Mouse (Mus musculus) heart, embryonic 12.5 days (tissue): ENCODE data around the gene Adam8. TPM values are rescaled to one million over a fixed set of nuclear protein-coding genes. Genes with fewer than 3 reads are reported as not detected.
A peak's percentile ranks its signal among the peaks of the same experiment; 100 is the strongest.

Experiments
- ATAC-seq: fragments of 200-750 bp; cut with Nextera tagmentation; 2 replicates; pipeline ENCODE4 v1.8.0; 2017; ENCODE audit warnings: moderate TSS enrichment, moderate library complexity; ENCODE audit not compliant: insufficient number of reproducible peaks, low FRiP score
- H3K27ac ChIP-seq: fragments of 300-500 bp; sonication (generic); 2 replicates; pipeline ENCODE4 v1.5.1; 2016; ENCODE audit warnings: mild to moderate bottlenecking, moderate library complexity; ENCODE audit not compliant: poor library complexity, severe bottlenecking
- H3K27me3 ChIP-seq: fragments of 300-500 bp; sonication (generic); replicated peaks from 2 replicates; pipeline ENCODE4 v1.6.1; 2016; ENCODE audit warnings: mild to moderate bottlenecking, moderate library complexity
- H3K36me3 ChIP-seq: fragments of 300-500 bp; sonication (generic); 2 replicates; pipeline ENCODE4 v1.6.1; 2016; ENCODE audit warnings: mild to moderate bottlenecking, moderate library complexity
- H3K4me1 ChIP-seq: fragments of 300-500 bp; sonication (generic); replicated peaks from 2 replicates; pipeline ENCODE4 v1.6.1; 2016; ENCODE audit warnings: mild to moderate bottlenecking
- H3K4me2 ChIP-seq: fragments of 300-500 bp; sonication (generic); 2 replicates; pipeline ENCODE4 v1.6.1; 2016; ENCODE audit warnings: mild to moderate bottlenecking, moderate library complexity
- H3K4me3 ChIP-seq: fragments of 300-500 bp; sonication (generic); 2 replicates; pipeline ENCODE4 v1.5.1; 2016; ENCODE audit warnings: mild to moderate bottlenecking
- H3K9ac ChIP-seq: fragments of 300-500 bp; sonication (generic); 2 replicates; pipeline ENCODE4 v1.6.1; 2016; ENCODE audit warnings: mild to moderate bottlenecking, moderate library complexity
- H3K9me3 ChIP-seq: fragments of 300-500 bp; sonication (generic); replicated peaks from 2 replicates; pipeline ENCODE4 v1.6.1; 2016; ENCODE audit warnings: mild to moderate bottlenecking, moderate library complexity
- WGBS: fragments of 180-500 bp; shearing (Covaris S2); methylation state at CpG from one replicate; pipeline ENCODE4 v1.1.7; 2016; 5-methylcytosine and 5-hydroxymethylcytosine counted together
- microRNA counts: library from miRNA; unstranded; fragments of <30 nt; microRNA quantifications from one replicate; lab custom pipeline; 2017
- microRNA-seq: library from miRNA; unstranded; fragments of <30 nt; microRNA quantifications from one replicate; pipeline ENCODE4, GENCODE M21; 2017
- polyA plus RNA-seq: library from polyadenylated mRNA; unstranded; fragments of >200 nt; fragmentation: Nextera tagmentation; extraction: Ambion mirVana; gene quantifications from 2 replicates; pipeline ENCODE4 v1.2.1, GENCODE M21; 2016

Gene Adam8
- polyA plus RNA-seq, 1 experiment from 2014 or later, result 0.61 TPM

DNA sequence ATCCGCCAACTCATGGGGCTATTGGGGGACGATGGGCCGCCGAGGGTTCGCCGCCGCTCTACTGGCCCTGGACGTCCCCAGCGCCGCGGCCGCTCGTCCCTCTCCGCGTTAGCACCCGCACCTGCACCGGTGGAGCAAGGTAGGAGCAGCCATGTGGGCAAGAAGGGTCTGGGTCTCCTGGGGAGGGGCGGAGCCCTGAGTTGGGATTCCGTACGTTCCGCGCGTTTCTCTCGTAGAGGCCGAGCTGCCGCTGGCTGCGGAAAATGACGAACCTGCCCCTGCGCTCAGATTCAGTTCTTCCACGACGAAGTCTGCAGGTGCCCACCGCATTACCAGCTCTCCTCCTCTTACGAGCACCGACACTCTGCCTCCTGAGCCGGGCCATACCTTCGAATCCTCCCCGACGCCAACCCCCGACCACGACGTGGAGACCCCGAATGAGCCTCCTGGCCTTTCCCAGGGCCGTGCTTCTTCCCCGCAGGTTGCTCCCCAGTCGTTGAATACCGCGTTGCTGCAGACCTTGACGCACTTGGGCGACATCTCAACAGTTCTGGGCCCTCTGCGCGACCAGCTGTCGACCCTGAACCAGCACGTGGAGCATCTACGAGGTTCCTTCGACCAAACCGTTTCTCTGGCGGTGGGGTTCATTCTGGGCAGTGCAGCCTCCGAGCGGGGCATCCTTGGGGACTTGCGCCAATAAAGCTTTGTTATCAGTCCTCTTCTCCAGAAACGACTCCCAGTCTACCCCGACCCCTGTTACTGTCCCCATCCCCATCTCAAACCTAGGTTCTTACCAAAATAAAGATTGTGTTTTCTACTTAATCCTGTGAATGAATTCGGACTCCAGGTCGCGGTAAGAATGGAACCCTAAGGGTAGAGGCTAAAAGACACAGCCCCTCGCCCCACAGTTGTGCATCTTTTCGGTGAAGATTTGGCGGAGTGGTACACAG, 47.8 kb downstream of the Adam8 start:
- 2% methylated on average over 68 of the region's 68 CpGs for WGBS
- peak overlapping the region; percentile 41 for H3K4me3 ChIP-seq
- H3K9me3 ChIP-seq, result no peaks in the 10 kb centered on the region
- no peak overlapping the region for H3K27ac ChIP-seq
- peak overlapping the region; percentile 65 for H3K4me2 ChIP-seq
- peaks cover 13% of the 10 kb centered on the region for H3K4me1 ChIP-seq
- no peaks in the 10 kb centered on the region for H3K36me3 ChIP-seq
- H3K9ac ChIP-seq, result peak overlapping the region; percentile 30; the same call in 1 of the 2 replicates
- H3K27me3 ChIP-seq, result peaks cover 94% of the 10 kb centered on the region
- ATAC-seq, result no peak

DNA sequence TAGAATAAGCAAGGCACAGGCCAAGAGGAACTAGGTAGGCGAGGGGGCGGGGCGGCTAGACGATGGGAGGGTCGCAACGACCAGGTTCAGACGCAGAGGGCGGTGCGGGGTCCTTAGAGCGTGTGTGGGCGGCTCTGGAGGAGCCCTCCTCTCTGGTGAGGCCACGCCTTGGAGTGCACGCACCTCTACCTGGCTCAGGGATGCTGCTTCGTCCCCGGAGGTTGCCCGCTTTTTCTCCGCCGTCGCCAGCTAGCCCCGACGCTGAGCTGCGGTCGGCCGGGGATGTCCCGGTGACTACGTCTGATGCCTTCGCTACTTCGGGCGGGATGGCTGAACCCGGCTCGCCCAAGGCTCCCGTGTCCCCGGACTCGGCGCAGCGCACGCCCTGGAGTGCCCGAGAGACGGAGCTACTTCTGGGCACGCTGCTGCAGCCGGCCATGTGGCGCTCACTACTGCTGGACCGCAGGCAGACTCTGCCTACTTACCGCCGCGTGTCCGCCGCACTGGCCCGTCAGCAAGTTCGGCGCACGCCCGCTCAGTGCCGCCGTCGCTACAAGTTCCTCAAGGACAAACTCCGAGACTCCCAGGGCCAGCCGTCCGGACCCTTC, 48.6 kb downstream of the Adam8 start, which contains the start of gene Utf1:
Utf1 (plus strand) TSS at position 116 of the 608 bp plus-strand sequence.
- peak within 1 kb of the TSS; percentile 65 for H3K4me2 ChIP-seq
- no peak within 1 kb of the TSS for H3K27ac ChIP-seq
- H3K4me3 ChIP-seq, result peak within 1 kb of the TSS; percentile 41
- peaks cover 97% of the 10 kb centered on the region for H3K27me3 ChIP-seq
- peak within 1 kb of the TSS; percentile 30; the same call in 1 of the 2 replicates for H3K9ac ChIP-seq
- H3K36me3 ChIP-seq, result no peaks in the 10 kb centered on the region
- WGBS, result under 1% methylated on average over 59 of the region's 59 CpGs
- H3K9me3 ChIP-seq, result no peaks in the 10 kb centered on the region
- peak; percentile 51; the same call in 1 of the 2 replicates for ATAC-seq
- H3K4me1 ChIP-seq, result peaks cover 12% of the 10 kb centered on the region

DNA sequence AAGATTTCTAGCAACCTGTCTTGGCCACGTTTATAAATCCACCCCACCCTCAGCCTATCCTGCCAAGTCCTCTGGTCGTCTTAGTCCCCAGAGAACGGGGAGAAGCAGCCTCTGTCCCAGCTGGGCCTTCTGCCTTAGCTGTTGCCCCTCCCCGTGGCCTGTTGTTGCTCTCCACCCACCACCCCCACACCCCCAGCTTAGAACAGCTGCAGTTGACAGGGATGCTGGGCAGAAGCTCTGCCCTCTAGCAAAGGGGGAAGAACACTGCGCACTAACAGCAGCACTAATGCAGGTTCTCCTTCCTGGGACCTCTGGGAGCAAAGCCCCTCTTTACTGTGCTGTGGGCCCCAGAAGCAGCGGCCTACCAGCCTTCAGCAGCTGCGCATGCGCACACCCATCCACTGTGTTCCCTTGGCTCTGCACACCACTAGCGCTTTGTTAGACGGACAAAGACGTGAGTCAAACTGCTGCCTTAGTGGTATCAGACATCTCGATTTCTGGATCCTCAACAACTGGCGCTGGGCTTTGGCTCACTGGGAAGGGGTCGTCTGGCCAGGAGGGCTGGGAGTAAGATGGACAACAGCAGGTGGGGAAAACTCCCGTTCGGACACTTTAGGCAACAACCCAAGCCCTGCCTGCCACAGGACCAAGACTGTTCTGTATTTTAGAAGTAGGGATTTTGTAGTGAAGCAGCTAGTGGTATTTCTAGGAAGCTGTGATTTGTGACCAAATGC, 51.7 kb downstream of the Adam8 start:
- H3K36me3 ChIP-seq, result no peaks in the 10 kb centered on the region
- WGBS, result 56% methylated on average over 16 of the region's 16 CpGs
- ATAC-seq, result no peak
- H3K9me3 ChIP-seq, result no peaks in the 10 kb centered on the region
- no peak overlapping the region for H3K4me2 ChIP-seq
- H3K27ac ChIP-seq, result no peak overlapping the region
- no peak overlapping the region for H3K4me3 ChIP-seq
- H3K27me3 ChIP-seq, result peaks cover 89% of the 10 kb centered on the region
- H3K4me1 ChIP-seq, result peaks cover 12% of the 10 kb centered on the region
- no peak overlapping the region for H3K9ac ChIP-seq

DNA sequence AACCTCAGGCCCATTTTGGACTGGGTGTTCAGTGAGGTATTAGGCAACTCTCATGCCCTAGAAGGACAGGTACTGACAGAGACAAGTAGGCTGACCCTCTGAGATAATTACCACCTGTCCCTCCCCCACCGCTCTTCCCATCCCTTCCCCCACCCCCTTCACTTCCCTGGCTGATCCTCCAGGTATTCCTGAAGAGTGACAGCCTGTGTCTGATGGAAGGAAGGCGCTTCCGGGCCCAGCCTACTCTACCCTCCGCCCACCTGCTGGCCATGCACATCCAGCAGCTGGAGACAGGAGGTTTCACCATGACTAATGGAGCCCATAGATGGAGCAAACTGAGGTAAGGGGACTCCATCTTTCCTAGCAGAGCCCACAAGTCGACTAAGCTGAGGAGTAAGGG, 54.6 kb downstream of the Adam8 start:
- H3K4me3 ChIP-seq, result no peak overlapping the region
- H3K27me3 ChIP-seq, result peaks cover 68% of the 10 kb centered on the region
- 53% methylated on average over 5 of the region's 5 CpGs for WGBS
- H3K36me3 ChIP-seq, result no peaks in the 10 kb centered on the region
- H3K4me1 ChIP-seq, result no peaks in the 10 kb centered on the region
- no peak overlapping the region for H3K9ac ChIP-seq
- no peak for ATAC-seq
- no peak overlapping the region for H3K4me2 ChIP-seq
- no peaks in the 10 kb centered on the region for H3K9me3 ChIP-seq
- H3K27ac ChIP-seq, result no peak overlapping the region

DNA sequence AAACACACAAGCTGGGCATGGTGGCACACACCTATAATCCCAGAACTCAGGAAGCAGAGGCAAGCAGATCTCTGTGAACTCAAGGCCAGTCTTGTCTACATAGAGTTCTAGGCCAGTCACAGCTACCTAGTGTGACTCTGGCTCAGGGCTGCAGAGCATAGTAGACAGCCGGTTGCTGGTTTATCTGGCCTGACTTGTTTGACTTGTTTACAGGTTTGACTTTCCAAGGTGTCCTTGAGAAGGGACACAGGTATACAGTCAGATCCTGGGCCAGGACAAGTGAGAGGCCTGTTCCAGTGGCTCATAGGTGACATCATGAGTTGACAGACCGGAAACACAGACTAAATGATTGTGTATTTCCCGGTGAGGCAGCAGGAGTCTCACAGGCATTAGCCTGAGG, 55.2 kb downstream of the Adam8 start:
- Histone ChIP-seq H3K27me3 (peaks cover 68% of the 10 kb centered on the region), H3K4me1 (no peaks in the 10 kb centered on the region), H3K9me3 (no peaks in the 10 kb centered on the region), H3K36me3 (no peaks in the 10 kb centered on the region), H3K4me2 (no peak overlapping the region), H3K4me3 (no peak overlapping the region), H3K9ac (no peak overlapping the region), H3K27ac (no peak overlapping the region)
- WGBS, result 65% methylated on average over 3 of the region's 3 CpGs
- no peak for ATAC-seq

DNA sequence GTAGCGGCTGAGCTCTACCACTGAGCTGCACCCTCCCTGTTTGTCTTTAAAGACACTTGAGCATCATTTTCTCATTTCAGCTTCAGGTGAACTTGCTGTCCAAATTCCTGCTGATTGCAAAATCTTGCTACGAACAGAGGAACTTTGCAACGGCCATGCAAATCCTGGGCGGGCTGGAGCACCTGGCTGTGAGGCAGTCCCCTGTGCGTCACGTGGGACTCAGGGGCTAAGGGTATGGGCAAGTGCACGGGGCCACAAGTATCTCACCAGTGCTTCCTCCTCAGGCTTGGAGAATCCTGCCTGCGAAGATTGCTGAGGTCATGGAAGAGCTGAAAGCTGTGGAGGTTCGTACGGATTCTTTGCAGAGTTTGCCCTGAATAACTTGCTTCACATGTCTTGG, 55.7 kb downstream of the Adam8 start:
- peaks cover 68% of the 10 kb centered on the region for H3K27me3 ChIP-seq
- H3K4me3 ChIP-seq, result no peak overlapping the region
- no peak overlapping the region for H3K9ac ChIP-seq
- no peaks in the 10 kb centered on the region for H3K36me3 ChIP-seq
- H3K9me3 ChIP-seq, result no peaks in the 10 kb centered on the region
- H3K27ac ChIP-seq, result no peak overlapping the region
- H3K4me1 ChIP-seq, result no peaks in the 10 kb centered on the region
- H3K4me2 ChIP-seq, result no peak overlapping the region
- 80% methylated on average over 10 of the region's 10 CpGs for WGBS
- ATAC-seq, result no peak

DNA sequence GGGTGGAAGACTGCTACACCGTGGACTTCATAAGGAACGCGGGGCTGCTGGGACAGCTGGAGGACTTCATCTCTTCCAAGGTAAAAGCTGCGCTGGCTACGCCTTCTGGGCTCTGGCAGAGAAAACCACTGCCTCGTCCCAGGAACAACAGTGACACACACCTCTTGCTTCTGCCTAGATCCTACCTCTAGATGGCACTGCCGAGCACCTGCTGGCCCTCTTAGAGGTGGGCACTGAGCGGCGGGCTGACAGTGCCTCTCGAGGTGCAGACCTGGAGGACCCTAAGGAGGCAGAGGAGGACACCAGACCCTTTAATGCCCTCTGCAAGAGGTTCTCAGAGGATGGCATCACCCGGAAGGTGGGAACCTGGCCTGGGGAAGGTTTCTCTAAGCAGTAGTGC, 61.6 kb downstream of the Adam8 start:
- H3K4me3 ChIP-seq, result no peak overlapping the region
- no peak for ATAC-seq
- H3K4me1 ChIP-seq, result no peaks in the 10 kb centered on the region
- 17% methylated on average over 11 of the region's 11 CpGs for WGBS
- H3K9ac ChIP-seq, result no peak overlapping the region
- peaks cover 66% of the 10 kb centered on the region; the same call in 1 of the 2 replicates for H3K27me3 ChIP-seq
- no peaks in the 10 kb centered on the region for H3K36me3 ChIP-seq
- no peaks in the 10 kb centered on the region for H3K9me3 ChIP-seq
- no peak overlapping the region for H3K4me2 ChIP-seq
- no peak overlapping the region for H3K27ac ChIP-seq

MicroRNAs within 50 kb of the gene (microRNA counts, 519-probe panel; counts per million panel counts)
- microRNA mmu-miR-202-3p (lab: Ali Mortazavi, UCI), result not detected
- not detected for microRNA mmu-miR-202-5p (lab: Ali Mortazavi, UCI)

Small RNA genes within 50 kb of the gene (microRNA-seq; reads per million reads assigned to microRNA genes)
- not detected for gene Mir202
- gene Mir7062, result 0.94 reads per million
- gene mmu-mir-7686, result not detected

Other genes starting within 250 kb of the Adam8 start
- gene Adgra1, start 158.4 kb downstream of the Adam8 start, polyA plus RNA-seq, result 0.05 and 0.18 TPM in 2 replicates
- 0.06 TPM in 1 of 2 replicates, not detected in the other for gene Kndc1, start 97.9 kb downstream of the Adam8 start, polyA plus RNA-seq
- not detected in 2 replicates for gene Utf1, start 48.8 kb downstream of the Adam8 start, polyA plus RNA-seq
- gene 6430531B16Rik, start 13.8 kb downstream of the Adam8 start, polyA plus RNA-seq, result 0.27 and 0.33 TPM in 2 replicates
- 30.9 and 37.1 TPM in 2 replicates for gene Zfp511, start 43.8 kb upstream of the Adam8 start, polyA plus RNA-seq
- 41.4 and 41.7 TPM in 2 replicates for gene Tubgcp2, start 44.1 kb upstream of the Adam8 start, polyA plus RNA-seq
- not detected in 2 replicates for gene Msx3, start 56.5 kb upstream of the Adam8 start, polyA plus RNA-seq
- gene Caly, start 90.0 kb upstream of the Adam8 start, polyA plus RNA-seq, result 0.36 and 0.59 TPM in 2 replicates
- 0.44 TPM in 1 of 2 replicates, not detected in the other for gene Prap1, start 100.8 kb upstream of the Adam8 start, polyA plus RNA-seq
- 75.4 and 83.0 TPM in 2 replicates for gene Fuom, start 109.9 kb upstream of the Adam8 start, polyA plus RNA-seq
- gene Paox, start 123.2 kb upstream of the Adam8 start, polyA plus RNA-seq, result 14.5 and 16.3 TPM in 2 replicates
- 174 and 176 TPM in 2 replicates for gene Echs1, start 123.9 kb upstream of the Adam8 start, polyA plus RNA-seq
- gene Mtg1, start 145.0 kb upstream of the Adam8 start, polyA plus RNA-seq, result 28.3 and 28.9 TPM in 2 replicates
- 0.08 TPM in 1 of 2 replicates, not detected in the other for gene Sprn, start 162.3 kb upstream of the Adam8 start, polyA plus RNA-seq
- not detected in 2 replicates for gene Olfr522, start 172.2 kb upstream of the Adam8 start, polyA plus RNA-seq
- gene Olfr523, start 180.7 kb upstream of the Adam8 start, polyA plus RNA-seq, result not detected in 2 replicates
- gene Olfr524, start 213.4 kb upstream of the Adam8 start, polyA plus RNA-seq, result not detected in 2 replicates
- not detected in 2 replicates for gene Cd163l1, start 225.7 kb upstream of the Adam8 start, polyA plus RNA-seq